Mouse (Mus musculus): ENCODE data around the gene Vps4b.

Gene Vps4b

DNA sequence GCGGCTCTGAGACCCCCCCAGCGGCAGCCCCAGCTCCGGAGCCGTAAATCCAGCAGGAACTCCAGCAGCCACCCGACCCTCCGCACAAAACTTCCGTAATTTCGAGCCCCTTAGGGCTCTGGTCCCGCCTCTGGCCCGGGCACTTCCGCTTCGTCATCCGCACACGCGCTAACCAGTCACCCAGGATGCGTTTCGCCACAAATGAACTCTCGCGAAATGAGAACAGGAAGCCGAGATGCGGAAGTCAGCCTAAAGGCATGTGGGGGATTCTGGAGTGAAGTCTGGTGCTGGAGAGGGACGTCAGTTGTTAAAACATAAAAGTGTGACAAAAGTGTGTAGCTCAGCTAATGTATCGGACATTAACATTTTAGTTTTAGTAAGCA lies at the start of gene Vps4b:
Gene Vps4b, minus strand, starts transcription at position 187 of the 383 bp plus-strand sequence.
- in situ Hi-C loops (cut with MboI, MseI), result no loop called here

DNA sequence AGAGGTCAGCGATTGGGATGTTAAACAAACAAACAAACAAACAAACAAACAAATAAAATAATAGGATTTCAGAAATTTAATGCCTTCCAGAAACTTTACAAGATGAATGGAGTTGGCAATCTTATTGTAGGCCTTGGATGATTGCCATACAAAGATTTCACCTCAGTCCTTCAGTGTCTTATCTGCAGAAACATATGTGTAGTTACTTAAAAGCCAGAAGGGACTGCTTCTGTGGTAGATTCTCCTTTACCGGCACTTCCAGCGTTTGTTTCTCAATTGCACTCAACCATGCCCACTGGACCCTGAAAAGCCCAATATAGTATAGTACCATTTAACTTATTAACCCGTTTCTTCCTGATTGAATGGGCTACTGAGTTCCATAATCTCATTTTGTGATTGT lies 32.3 kb upstream of the Vps4b start:
- in situ Hi-C loops (cut with MboI, MseI), result loop anchor here (25.0 kb wide), 1 partner anchor 1559 kb away; no protein-coding TSS in a partner anchor

DNA sequence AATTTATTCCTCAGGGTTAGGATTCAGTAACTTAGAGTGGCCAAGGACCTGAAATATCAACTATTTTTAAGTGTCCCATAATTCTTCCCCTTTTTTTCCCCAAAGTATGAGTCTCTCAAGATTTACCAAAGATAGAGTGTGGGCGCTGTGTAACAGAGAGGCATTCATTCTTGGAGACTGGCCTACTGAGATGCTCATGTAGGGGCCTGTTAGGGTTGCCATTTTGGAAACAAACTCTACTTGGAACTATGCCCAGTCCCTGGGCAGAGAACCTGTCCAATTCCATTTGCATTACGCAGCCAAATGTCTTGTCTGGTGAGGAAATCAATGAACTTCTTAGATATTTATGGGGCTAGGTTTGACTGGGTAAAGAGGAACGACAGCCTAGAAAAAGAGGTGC lies 25.8 kb upstream of the Vps4b start:
- in situ Hi-C loops (cut with MboI, MseI), result no loop called here

DNA sequence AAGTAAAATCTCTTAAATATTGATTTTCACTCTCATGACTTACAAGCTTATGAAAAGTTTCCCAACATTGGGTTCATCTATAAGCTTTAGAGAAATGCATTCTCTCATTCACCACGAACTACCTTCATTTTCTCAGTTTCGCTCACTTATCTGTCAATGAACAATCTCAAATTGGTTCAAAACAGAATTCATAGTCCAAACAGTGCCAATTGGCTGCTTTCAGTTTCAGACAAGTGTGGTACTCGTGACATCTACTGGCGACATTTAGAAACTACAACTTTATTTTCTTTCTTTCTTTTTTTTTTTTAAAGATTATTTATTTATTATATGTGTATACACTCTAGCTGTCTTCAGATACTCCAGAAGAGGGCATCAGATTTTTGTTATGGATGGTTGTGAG lies 21.8 kb upstream of the Vps4b start:
- in situ Hi-C loops (cut with MboI, MseI), result loop anchor here (10.0 kb wide), 1 partner anchor 394 kb away; no protein-coding TSS in a partner anchor

DNA sequence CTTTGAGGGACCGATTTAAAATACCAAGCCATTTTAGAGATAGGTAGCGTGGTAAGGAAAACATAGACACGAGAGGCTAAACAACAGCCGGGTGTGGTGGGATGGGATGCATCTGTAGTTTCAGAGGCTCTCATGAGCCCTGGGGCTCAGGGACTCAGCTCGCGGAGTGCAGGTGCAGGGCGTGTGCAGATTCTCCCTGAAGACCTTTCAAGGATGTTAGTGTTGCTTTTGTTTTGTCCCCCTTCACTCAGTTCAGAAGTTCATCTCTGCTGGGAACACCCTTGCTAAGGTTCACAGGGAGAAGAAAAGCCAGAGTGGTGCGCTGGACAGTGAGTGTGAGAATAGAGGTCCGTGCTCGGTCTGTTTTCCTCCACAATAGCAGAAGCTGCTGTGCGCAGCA lies 20.2 kb upstream of the Vps4b start:
- in situ Hi-C loops (cut with MboI, MseI), result loop anchor here (10.0 kb wide), 1 partner anchor 392 kb away; no protein-coding TSS in a partner anchor

DNA sequence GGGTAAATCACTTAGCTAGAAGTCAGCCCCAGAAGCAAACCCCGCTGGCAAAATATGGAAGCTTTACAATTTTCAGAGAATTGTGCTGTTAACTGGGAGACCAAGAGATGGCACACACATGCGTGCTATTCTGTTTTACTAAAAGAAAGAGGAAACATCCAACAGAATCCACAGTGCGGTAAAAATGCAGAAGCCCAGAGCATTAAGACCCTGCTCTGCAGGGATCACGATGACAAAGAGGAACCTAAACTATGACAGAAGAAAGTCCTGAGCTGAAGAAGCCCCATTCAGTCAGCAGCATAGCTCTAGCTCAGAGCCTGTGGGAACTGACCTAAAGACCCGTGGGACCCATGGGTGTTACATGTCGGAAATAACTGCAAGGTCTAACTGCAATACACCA lies 18.7 kb upstream of the Vps4b start:
- in situ Hi-C loops (cut with MboI, MseI), result loop anchor here (10.0 kb wide), 1 partner anchor 390 kb away; no protein-coding TSS in a partner anchor

DNA sequence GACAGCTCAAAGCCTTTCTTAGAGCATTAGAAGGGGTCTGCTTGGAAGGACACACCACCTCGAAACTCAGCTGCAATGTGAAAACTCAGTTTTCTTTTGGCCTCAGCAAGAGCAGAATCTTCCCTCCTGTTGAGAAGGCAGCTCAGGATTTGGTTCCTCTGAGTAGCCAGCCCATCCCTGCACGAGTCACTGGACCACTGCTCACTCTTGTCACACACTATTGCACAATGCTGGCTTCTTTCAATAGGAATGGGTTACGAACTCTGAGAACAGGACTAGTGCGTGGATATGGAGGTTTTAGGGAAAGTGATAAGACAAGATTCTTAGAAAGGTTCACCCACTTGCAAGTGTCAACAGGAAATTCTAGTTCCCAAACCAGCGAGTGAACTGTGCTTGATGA lies 18.3 kb upstream of the Vps4b start:
- in situ Hi-C loops (cut with MboI, MseI), result loop anchor here (10.0 kb wide), 1 partner anchor 390 kb away; no protein-coding TSS in a partner anchor

DNA sequence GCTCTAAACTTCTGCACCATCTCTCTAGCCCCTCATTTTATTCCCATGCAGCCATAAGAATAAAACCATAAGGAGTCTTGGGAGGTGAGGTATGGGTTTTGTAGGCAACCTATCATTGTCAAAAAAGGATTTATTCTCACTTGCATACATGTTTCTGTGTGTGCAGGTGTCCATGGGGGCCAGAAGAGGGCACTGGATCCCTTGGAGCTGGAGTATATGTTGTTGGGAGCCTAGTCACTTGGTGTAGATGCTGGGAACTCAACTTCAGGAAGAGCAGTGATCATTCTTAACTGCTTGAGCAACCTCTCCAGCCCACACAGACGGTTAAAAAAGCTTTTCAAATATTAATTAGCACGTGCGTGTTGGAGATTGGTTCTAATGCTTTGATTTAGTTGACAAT lies 3.4 kb upstream of the Vps4b start:
- in situ Hi-C loops (cut with MboI, MseI), result no loop called here

DNA sequence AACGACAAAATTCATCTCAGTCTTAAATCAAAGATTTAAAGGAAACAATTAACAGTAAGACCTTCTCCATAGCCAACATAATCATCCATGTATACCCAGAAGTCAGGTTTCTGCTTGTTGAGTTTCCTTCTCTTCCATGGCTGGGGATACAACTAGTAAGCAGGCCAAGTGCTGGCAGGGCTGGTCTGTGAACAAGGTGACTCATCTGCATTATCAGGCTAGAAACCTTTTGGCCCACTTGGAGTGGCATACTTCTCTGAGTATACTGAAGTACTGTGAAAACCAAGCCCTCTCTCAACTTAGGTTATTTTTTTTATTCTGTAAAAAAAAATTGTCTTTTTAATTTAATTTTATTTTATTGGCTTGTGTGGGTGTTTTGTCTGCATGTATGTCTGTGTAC lies 2.9 kb upstream of the Vps4b start:
- in situ Hi-C loops (cut with MboI, MseI), result no loop called here

DNA sequence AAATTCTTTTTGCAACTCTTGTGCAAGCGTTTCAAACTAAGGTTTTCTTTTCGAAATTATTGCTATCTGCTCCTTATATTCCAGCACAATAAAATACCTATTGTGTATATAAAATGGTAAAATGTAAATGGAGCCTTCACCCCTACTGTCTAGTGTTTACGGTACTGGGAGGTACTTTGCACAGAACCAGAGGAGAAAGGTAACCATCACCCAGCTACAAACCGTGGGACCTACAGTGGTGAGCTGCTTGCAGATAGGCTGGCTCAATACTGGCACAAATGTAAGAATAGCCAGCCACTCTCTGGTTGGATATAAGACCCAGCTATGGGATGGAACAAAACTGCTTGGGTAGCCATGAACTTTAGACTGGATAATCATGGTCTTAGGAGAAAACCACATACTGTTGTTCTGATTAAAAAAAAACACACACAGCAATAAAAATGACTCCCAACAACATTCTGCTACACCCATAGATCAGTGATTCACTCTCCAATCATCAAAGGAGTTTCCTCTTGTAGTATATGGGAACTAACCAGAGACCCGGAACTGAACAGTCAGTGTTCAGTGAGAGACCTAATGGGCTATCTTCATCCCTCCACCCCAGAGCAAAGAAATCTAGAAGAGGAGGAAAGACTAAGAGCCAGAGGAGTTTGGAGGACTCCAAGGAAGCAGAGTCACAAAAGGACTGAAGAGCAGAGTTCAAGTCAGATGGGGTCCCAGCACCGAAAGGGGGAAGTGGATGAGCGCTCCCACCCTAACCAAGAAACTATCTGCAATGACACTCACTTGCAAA lies 655 bp upstream of the Vps4b start:
- in situ Hi-C loops (cut with MboI, MseI), result no loop called here

DNA sequence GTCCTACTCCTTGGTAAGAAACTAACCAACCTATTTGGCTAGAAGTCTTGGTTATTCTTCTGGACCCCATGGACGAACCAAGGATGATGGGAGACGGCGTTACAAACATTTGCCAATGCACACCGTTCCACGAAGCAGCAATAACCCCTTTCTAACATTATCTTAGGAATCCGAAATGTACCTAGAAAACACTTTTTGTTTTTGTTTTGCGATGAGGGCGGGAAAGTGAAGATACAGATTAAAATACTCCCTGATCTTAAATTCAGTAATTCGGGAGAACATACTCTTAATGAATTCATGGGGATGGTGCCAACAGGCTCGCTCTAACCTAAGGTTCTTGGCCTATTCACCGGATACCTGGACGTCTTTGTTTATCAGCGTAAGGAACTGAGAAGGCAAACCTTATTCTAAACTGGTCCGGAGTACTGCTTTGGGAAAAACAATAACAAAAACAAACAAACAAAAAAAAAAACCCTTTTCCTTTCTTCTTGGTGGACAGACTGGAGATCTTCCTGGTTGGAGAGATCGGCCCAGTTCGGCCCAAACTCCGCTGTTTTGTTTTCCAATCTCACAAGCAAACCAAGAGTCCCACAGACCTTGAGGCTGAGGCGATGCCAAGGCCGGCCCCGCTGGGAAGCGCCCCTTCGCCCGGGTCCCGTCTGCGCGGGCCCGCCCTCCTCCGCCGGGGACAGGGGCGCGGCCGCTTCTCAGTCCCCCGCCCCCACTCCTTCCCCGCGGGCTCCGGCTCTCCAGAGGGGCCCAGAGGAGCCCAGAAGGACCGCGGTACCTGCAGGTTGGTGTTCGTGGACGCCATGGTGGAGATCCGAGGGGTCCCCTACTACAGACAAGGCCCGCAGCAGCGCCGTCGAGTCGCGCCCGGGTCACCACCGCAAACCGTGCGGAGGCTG lies 640 bp downstream of the Vps4b start:
- in situ Hi-C loops (cut with MboI, MseI), result no loop called here

DNA sequence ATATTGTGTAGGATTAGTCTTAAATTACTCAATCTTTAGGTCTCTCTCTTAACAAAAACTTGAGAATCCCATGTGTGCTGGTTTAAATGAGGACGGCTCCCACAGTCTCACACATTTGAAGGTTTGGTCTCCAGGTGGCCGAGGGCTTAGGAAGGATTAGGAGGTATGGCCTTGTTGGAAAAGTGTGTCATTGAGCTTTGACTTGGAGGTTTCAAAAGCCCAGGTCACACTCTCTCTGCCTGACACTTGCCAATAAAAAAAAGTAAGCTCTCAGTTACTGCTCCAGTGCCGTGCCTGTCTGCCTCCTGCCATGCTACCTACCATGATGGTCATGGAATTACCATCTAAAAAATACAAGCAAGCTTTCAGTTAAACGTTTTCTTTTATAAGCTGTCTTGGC lies 21.6 kb downstream of the Vps4b start:
- in situ Hi-C loops (cut with MboI, MseI), result no loop called here

DNA sequence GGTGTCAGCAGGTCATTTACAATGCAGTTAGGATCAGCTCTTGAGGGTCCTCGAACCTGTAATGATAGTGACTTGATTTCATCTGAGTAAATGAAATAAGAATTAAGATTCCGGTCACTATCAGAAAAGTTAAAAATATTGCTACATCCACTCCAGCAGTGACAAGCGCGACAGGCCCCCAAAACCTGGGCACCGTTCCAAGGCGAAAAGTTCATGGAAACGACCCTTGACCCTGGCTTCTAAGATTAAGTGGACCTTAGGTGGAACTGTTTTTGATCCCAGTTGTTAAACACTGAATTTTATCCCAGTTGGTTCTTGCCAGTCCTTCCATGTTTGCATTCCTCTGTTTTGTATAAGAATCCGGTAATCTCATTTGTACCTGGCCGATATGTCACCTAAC lies 22.4 kb downstream of the Vps4b start:
- in situ Hi-C loops (cut with MboI, MseI), result no loop called here

DNA sequence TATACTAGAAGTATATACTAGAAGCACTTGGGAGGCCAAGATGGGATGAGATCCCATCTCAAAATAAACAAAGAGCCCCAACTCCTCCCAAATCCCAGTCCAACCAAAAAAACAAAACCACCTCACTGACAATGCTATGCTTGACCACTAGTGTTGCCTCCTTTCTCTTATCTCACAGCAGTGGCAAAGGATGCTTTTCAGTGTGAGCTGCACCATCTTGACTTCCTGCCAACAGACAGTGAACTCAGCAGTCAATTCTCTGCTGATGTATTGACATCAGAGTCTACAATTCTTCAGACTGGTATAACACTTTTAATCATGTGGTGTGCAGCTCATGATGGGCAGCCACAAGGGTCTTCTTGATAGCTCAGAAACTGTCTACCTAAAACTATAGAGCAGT lies 27.8 kb downstream of the Vps4b start:
- in situ Hi-C loops (cut with MboI, MseI), result no loop called here

DNA sequence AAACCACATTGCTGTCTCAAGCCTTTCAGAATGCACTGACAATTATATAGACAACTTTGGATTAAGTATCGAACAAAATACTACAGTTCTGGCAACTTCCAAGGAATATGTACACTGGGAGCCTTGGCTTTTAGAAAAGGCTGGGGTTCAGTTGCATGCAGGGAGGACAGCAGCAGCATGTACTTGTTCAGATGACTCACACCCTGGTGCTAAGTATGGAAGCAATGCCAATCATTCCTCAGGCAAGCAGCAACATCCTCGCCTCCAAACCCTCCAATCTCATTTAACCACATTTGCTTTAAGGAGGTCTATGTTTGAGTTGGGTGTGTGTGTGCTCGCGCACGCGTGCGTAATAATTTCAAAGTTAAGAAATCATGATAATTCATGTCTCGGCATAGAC lies 30.8 kb downstream of the Vps4b start:
- in situ Hi-C loops (cut with MboI, MseI), result no loop called here

DNA sequence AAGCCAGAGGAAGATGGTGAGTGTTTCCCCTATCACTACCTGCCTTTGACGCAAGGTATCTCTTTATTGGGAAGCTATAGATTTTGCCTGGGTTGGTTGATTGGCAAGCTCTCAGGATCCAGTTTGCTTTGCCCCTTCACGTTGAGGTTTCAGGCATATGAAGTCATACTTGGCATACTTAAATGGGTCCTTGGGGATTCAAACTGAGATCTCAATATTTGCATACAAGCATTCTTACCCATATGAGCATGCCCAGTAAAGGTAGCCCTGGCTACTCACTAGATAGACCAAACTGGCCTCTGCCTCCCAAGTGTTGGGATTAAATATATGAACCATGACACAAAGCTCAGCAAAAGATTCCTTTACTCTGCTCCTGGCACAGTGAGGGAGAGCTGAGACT lies 31.7 kb downstream of the Vps4b start:
- in situ Hi-C loops (cut with MboI, MseI), result no loop called here

DNA sequence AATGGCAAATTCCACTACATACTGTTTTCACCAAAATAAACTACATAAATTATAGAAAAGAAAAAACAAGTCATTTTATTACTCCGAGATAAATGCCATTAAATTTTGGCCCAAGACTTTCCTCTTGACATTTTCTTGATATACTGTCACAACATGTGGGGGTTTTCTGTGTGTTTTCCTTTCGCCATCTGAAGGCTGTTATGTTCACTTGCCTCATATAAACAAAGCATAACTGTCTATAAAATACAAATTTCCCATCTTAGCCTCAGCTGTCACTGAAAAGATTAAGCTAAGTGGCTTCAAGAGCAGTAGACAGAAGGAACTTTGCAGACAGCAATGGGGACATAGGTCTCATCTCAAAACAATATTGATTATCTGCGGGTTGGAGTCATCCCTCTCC lies 32.2 kb downstream of the Vps4b start:
- in situ Hi-C loops (cut with MboI, MseI), result no loop called here

DNA sequence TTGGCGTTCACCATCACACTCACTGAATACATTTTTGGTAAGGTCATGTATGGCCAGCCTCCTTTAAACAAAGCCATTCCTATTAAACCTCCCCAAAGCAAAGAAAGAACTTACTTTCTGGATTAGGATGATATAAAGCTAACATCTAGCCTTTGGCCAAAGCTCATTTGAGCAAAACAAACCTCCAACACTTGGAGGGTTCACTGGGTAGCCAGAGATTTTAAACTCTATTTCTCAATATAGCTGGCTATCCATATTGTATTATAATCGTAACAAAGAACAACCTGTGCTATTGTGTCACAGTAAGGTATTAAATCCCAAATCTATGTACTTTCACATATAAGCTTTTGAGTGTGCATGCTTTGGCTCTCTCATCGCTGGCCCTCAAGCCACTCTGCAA lies 35.8 kb downstream of the Vps4b start:
- in situ Hi-C loops (cut with MboI, MseI), result no loop called here

DNA sequence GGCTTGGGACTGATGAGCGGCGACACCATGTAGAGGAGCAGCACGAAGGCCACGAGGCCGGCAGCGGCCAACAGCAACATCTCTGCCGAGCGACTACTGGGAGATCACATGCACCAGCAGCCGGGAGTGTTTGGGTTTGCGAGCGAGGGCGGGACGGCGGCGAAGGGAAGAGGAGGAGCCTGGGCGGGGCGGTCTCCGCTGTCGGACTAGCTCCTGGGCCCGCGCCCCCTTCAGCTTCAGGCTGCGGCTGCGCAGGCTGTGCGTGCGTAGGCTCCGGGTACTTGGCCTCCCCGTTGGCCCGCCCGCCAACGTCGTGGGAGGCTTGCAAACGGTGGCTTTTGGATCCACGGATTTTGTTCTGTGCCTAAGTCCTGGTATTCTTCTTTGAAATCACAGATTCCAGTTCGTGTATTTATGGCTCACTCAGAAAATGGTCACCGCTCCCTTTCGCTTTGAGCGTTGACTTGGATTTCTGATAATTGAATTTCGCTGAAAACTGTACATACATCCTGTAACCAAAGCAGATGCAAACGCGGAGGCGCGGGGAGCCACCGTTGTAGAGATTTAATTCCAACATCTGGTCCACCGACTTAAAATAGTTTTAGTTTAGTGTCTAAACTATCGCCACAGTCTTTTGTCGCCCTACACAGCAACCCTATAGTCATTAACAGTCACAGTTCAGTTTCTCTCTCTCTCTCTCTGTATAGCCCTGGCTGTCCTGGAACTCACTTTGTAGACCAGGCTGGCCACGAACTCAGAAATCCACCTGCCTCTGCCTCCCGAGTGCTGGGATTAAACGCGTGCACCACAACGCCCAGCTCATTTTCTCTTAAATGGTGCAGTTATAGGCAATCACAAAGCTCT lies 36.7 kb downstream of the Vps4b start, which contains the start of gene Kdsr:
Gene Kdsr, minus strand, starts transcription at position 156 of the 864 bp plus-strand sequence.
- in situ Hi-C loops (cut with MboI, MseI), result no loop called here

DNA sequence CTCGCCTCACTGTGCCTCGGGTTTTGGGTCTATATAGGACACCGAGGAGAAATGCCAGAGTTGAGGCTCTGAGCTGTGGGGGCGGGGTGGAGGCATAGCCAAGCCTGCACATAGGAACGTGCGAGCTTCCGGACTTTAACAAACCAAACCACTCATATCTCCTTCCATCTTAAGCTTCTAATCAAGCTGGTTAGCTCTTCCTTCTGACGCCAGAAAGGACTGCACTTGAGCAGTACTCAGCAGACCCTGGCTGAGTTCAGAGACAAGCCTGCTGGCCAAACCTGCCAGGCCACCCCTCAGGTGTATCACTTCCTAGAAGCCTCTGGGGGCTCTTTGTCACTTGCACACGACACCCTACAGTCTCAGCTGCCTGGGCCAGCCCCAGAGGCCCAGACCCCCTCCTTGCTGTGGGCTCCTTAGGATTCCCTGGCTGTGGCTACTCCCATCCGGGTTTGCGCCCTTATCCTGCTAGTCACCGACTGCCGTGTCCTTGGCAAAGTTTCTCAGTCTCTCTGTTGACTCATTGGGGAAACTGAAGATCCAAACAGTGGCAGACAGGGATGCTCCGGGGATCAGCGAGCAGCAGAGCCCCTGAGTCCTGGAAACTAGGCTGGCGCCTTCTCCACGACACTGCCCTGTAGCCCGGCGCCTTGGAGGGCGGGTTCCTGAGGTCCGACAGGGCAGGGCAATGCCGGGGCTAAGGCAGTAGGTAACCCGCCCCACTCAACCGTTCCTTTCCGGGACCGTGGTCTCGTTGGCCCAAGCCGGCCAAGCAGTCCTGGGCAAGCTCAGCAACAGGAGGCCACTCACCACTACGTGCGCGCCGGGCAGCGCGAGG lies 37.6 kb downstream of the Vps4b start:
- in situ Hi-C loops (cut with MboI, MseI), result no loop called here

DNA sequence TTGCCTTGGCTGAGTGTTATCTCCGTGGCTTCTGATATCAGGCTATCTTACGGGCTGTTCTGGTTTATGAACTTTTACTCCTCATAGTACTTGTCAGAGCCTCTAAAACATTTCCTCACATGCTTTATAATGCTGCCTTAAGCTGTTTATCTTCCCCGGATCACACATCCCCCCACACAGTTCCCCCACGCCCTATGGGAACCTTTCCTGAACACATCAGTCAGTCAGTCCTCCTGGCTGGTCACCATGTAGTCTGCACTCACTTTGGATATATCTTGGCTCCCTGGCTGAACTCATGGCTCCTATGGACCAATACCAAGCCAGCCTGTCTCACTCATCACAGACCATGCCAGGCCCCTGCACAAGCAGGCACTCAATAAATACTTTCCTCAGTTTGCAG lies 39.9 kb downstream of the Vps4b start:
- in situ Hi-C loops (cut with MboI, MseI), result no loop called here

Data from T-helper 2 cell (primary cell).